Mouse (Mus musculus): ENCODE results near the gene Plcb4. TPM values are rescaled to one million over a fixed set of nuclear protein-coding genes. Genes with fewer than 3 reads are reported as not detected.

The Plcb4 gene
- polyA plus RNA-seq, 1 experiment from 2014 or later = 14.5 TPM

- H3K4me3 ChIP-seq (ENCODE audit: low read depth, low read length) = no peak overlapping the region
- no peaks in the 10 kb centered on the region for H3K27me3 ChIP-seq (ENCODE audit: control insufficient read depth, insufficient read depth, low read length)
- H3K9ac ChIP-seq (ENCODE audit: low read length) = no peak overlapping the region
- H3K4me1 ChIP-seq (ENCODE audit: control insufficient read depth, insufficient read depth, low read length) = no peaks in the 10 kb centered on the region
- H3K4me2 ChIP-seq = no peak overlapping the region
- no peaks in the 10 kb centered on the region for H3K9me3 ChIP-seq (ENCODE audit: control insufficient read depth, low read length)
- no peaks in the 10 kb centered on the region for H3K36me3 ChIP-seq (ENCODE audit: control insufficient read depth, insufficient read depth, low read length)
- 90% methylated on average over 5 of the region's 5 CpGs for WGBS
- H3K27ac ChIP-seq (ENCODE audit: low read depth, low read length) = no peak overlapping the region
- ATAC-seq (ENCODE audit: low FRiP score) = no peak
- DNase-seq (ENCODE audit: low spot score, missing footprints) = peak; percentile 35
Observed at GRCm38 (mm10) chr2:135755792-135756191, 97.0 kb downstream of the Plcb4 start.

GRCm38 (mm10) chr2:135757478-135757877, 98.7 kb downstream of the Plcb4 start:
- no peak overlapping the region for H3K9ac ChIP-seq (ENCODE audit: low read length)
- H3K4me3 ChIP-seq (ENCODE audit: low read depth, low read length) = no peak overlapping the region
- H3K27ac ChIP-seq (ENCODE audit: low read depth, low read length) = no peak overlapping the region
- H3K4me1 ChIP-seq (ENCODE audit: control insufficient read depth, insufficient read depth, low read length) = no peaks in the 10 kb centered on the region
- DNase-seq (ENCODE audit: low spot score, missing footprints) = peak; percentile 44
- H3K36me3 ChIP-seq (ENCODE audit: control insufficient read depth, insufficient read depth, low read length) = no peaks in the 10 kb centered on the region
- no peaks in the 10 kb centered on the region for H3K27me3 ChIP-seq (ENCODE audit: control insufficient read depth, insufficient read depth, low read length)
- 95% methylated on average over 3 of the region's 3 CpGs for WGBS
- H3K4me2 ChIP-seq = no peak overlapping the region
- ATAC-seq (ENCODE audit: low FRiP score) = no peak
- H3K9me3 ChIP-seq (ENCODE audit: control insufficient read depth, low read length) = no peaks in the 10 kb centered on the region

DNA sequence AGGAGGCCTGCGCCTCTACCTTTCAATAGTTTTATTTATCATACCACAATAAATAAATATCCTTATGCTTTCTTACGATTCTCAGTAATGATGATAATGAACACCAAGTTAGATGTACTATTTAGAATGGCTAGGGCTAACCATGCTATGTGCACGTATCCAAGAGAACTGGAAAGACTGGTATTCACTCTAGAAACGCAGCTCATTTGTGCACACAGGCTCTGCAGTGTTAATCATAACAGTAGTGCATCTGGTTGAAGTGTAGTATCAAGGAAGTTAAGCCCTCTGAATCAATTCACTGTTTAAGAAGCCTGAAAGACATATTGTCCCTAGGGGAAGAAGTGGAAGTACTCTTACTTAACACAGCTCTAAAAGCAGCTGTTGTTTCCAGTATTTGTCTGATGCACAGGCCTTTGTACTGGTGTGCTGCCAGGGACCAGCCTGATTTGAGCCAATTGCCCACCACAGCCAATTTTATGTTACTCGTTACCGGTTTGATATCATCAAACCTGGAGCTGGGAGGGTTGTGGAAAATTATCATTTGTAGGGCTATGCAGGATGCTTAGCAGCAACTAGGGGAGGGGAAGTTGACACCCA, 100.8 kb downstream of the Plcb4 start:
- H3K4me1 ChIP-seq (ENCODE audit: control insufficient read depth, insufficient read depth, low read length) = peaks cover 5% of the 10 kb centered on the region; the same call in 1 of the 2 replicates
- no peak overlapping the region for H3K27ac ChIP-seq (ENCODE audit: low read depth, low read length)
- 87% methylated on average over 6 of the region's 6 CpGs for whole genome bisulfite sequencing
- no peaks in the 10 kb centered on the region for H3K36me3 ChIP-seq (ENCODE audit: control insufficient read depth, insufficient read depth, low read length)
- no peaks in the 10 kb centered on the region for H3K27me3 ChIP-seq (ENCODE audit: control insufficient read depth, insufficient read depth, low read length)
- H3K9ac ChIP-seq (ENCODE audit: low read length) = no peak overlapping the region
- ATAC-seq (ENCODE audit: low FRiP score) = no peak
- no peak overlapping the region for H3K4me3 ChIP-seq (ENCODE audit: low read depth, low read length)
- H3K9me3 ChIP-seq (ENCODE audit: control insufficient read depth, low read length) = no peaks in the 10 kb centered on the region
- DNase-seq (ENCODE audit: low spot score, missing footprints) = peak; percentile 76
- H3K4me2 ChIP-seq = no peak overlapping the region

- H3K27ac ChIP-seq (ENCODE audit: low read depth, low read length) = no peak overlapping the region
- no peak overlapping the region for H3K9ac ChIP-seq (ENCODE audit: low read length)
- DNase-seq (ENCODE audit: low spot score, missing footprints) = no peak
- no peaks in the 10 kb centered on the region for H3K36me3 ChIP-seq (ENCODE audit: control insufficient read depth, insufficient read depth, low read length)
- peaks cover 7% of the 10 kb centered on the region; the same call in 1 of the 2 replicates for H3K4me1 ChIP-seq (ENCODE audit: control insufficient read depth, insufficient read depth, low read length)
- ATAC-seq (ENCODE audit: low FRiP score) = no peak
- no peak overlapping the region for H3K4me2 ChIP-seq
- no peak overlapping the region for H3K4me3 ChIP-seq (ENCODE audit: low read depth, low read length)
- H3K27me3 ChIP-seq (ENCODE audit: control insufficient read depth, insufficient read depth, low read length) = no peaks in the 10 kb centered on the region
- H3K9me3 ChIP-seq (ENCODE audit: control insufficient read depth, low read length) = no peaks in the 10 kb centered on the region
- WGBS = 87% methylated on average over 8 of the region's 8 CpGs
Observed at GRCm38 (mm10) chr2:135761226-135761802, 102.5 kb downstream of the Plcb4 start.

GRCm38 (mm10) chr2:135764706-135765105, 105.9 kb downstream of the Plcb4 start:
- DNase-seq (ENCODE audit: low spot score, missing footprints) (peak; percentile 90), ATAC-seq (ENCODE audit: low FRiP score) (peak; percentile 78)
- no peak overlapping the region for H3K27ac ChIP-seq (ENCODE audit: low read depth, low read length)

GRCm38 (mm10) chr2:135766471-135767063, 107.8 kb downstream of the Plcb4 start:
- 0 out of 2 replicates have a peak, but pooled peaks have one; percentile 20 for ATAC-seq (ENCODE audit: low FRiP score)
- WGBS = 91% methylated on average over 6 of the region's 6 CpGs

More at GRCm38 (mm10) chr2:135764706-135765105, 105.9 kb downstream of the Plcb4 start:
- no peaks in the 10 kb centered on the region for H3K36me3 ChIP-seq (ENCODE audit: control insufficient read depth, insufficient read depth, low read length)
- no peak overlapping the region for H3K4me3 ChIP-seq (ENCODE audit: low read depth, low read length)
- H3K4me2 ChIP-seq = no peak overlapping the region
- peaks cover 7% of the 10 kb centered on the region; the same call in 1 of the 2 replicates for H3K4me1 ChIP-seq (ENCODE audit: control insufficient read depth, insufficient read depth, low read length)
- WGBS = 32% methylated on average over 8 of the region's 8 CpGs
- no peaks in the 10 kb centered on the region for H3K27me3 ChIP-seq (ENCODE audit: control insufficient read depth, insufficient read depth, low read length)
- no peak overlapping the region for H3K9ac ChIP-seq (ENCODE audit: low read length)
- H3K9me3 ChIP-seq (ENCODE audit: control insufficient read depth, low read length) = no peaks in the 10 kb centered on the region

DNA sequence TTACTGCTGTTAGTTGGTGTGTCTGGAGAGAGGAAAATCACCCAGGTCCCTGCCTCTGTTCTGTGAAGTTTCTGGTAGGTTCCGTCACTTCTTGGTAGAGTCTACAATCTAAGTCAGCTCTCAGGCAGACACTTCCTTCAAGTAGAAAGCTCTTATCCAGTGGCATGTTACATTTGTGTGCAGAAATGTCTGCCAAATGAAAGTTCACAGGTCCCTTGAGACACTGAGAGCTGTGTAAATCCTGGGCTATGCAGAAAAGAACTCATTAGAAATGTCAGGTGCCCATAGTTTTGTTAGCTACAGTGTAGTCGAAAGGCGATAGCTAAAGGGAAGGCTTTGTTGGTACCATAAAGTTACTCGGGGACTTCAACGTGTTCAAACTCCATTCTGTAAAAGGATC, 108.7 kb downstream of the Plcb4 start:
- H3K36me3 ChIP-seq (ENCODE audit: control insufficient read depth, insufficient read depth, low read length) = no peaks in the 10 kb centered on the region
- H3K27me3 ChIP-seq (ENCODE audit: control insufficient read depth, insufficient read depth, low read length) = no peaks in the 10 kb centered on the region
- H3K4me2 ChIP-seq = no peak overlapping the region
- WGBS = 69% methylated on average over 5 of the region's 5 CpGs
- ATAC-seq (ENCODE audit: low FRiP score) = no peak
- no peak overlapping the region for H3K9ac ChIP-seq (ENCODE audit: low read length)
- no peak overlapping the region for H3K27ac ChIP-seq (ENCODE audit: low read depth, low read length)
- peaks cover 7% of the 10 kb centered on the region; the same call in 1 of the 2 replicates for H3K4me1 ChIP-seq (ENCODE audit: control insufficient read depth, insufficient read depth, low read length)
- no peaks in the 10 kb centered on the region for H3K9me3 ChIP-seq (ENCODE audit: control insufficient read depth, low read length)
- H3K4me3 ChIP-seq (ENCODE audit: low read depth, low read length) = no peak overlapping the region
- DNase-seq (ENCODE audit: low spot score, missing footprints) = peak; percentile 82

More at GRCm38 (mm10) chr2:135766471-135767063, 107.8 kb downstream of the Plcb4 start:
- Histone ChIP-seq H3K36me3 (ENCODE audit: control insufficient read depth, insufficient read depth, low read length) (no peaks in the 10 kb centered on the region), H3K9ac (ENCODE audit: low read length) (no peak overlapping the region), H3K4me2 (no peak overlapping the region), H3K4me1 (ENCODE audit: control insufficient read depth, insufficient read depth, low read length) (peaks cover 7% of the 10 kb centered on the region; the same call in 1 of the 2 replicates), H3K4me3 (ENCODE audit: low read depth, low read length) (no peak overlapping the region), H3K27me3 (ENCODE audit: control insufficient read depth, insufficient read depth, low read length) (no peaks in the 10 kb centered on the region), H3K27ac (ENCODE audit: low read depth, low read length) (no peak overlapping the region), H3K9me3 (ENCODE audit: control insufficient read depth, low read length) (no peaks in the 10 kb centered on the region)
- DNase-seq (ENCODE audit: low spot score, missing footprints) = peak; percentile 73

DNA sequence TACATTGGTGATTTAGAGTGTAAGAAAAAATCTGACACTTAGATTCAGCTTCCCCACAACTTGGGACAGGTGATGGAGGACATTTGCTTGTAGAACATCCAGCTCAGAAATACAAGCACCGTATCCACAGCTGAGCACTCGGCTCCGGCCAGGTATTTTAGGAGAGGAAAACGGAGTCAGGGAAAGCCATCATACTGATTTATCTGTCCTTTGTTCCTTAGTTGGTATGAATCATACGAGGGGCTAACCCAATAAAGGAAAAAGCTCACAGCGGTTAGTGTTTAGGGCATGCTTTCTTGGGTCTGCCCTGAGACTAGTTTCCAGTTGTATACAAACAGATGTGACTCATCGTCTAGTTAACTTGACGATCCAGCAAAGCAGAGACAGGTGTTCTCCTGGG, 110.9 kb downstream of the Plcb4 start:
- no peak overlapping the region for H3K4me2 ChIP-seq
- no peak for ATAC-seq (ENCODE audit: low FRiP score)
- WGBS = 97% methylated on average over 8 of the region's 8 CpGs
- H3K4me3 ChIP-seq (ENCODE audit: low read depth, low read length) = no peak overlapping the region
- DNase-seq (ENCODE audit: low spot score, missing footprints) = peak; percentile 67
- H3K27ac ChIP-seq (ENCODE audit: low read depth, low read length) = no peak overlapping the region
- no peaks in the 10 kb centered on the region for H3K27me3 ChIP-seq (ENCODE audit: control insufficient read depth, insufficient read depth, low read length)
- no peak overlapping the region for H3K9ac ChIP-seq (ENCODE audit: low read length)
- H3K4me1 ChIP-seq (ENCODE audit: control insufficient read depth, insufficient read depth, low read length) = peaks cover 2% of the 10 kb centered on the region; the same call in 1 of the 2 replicates
- H3K36me3 ChIP-seq (ENCODE audit: control insufficient read depth, insufficient read depth, low read length) = no peaks in the 10 kb centered on the region
- H3K9me3 ChIP-seq (ENCODE audit: control insufficient read depth, low read length) = no peaks in the 10 kb centered on the region

DNA sequence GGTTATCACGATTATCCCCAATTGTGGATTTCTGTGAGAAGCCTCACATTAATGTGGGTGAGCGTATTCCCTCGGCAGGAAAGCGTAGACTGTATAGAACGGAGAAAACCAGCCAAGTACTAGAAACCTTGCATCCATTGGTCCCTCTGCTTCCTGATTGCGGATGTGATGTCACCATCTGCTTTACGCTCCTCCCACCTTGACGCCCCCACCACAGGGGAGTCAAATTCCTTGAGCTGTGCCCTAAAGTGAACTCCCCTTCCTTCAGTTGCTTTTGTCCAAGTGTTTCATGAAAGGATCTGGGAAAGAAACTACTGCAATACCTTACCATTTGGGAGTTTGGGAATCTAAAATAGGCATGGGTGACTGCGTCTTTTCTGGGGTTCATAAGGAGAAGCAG, 111.4 kb downstream of the Plcb4 start:
- ATAC-seq (ENCODE audit: low FRiP score) (no peak), DNase-seq (ENCODE audit: low spot score, missing footprints) (no peak)
- no peaks in the 10 kb centered on the region for H3K9me3 ChIP-seq (ENCODE audit: control insufficient read depth, low read length)
- no peaks in the 10 kb centered on the region for H3K27me3 ChIP-seq (ENCODE audit: control insufficient read depth, insufficient read depth, low read length)
- H3K4me1 ChIP-seq (ENCODE audit: control insufficient read depth, insufficient read depth, low read length) = no peaks in the 10 kb centered on the region; the same call in 1 of the 2 replicates
- H3K27ac ChIP-seq (ENCODE audit: low read depth, low read length) = no peak overlapping the region
- WGBS = 95% methylated on average over 9 of the region's 9 CpGs
- no peaks in the 10 kb centered on the region for H3K36me3 ChIP-seq (ENCODE audit: control insufficient read depth, insufficient read depth, low read length)
- no peak overlapping the region for H3K4me2 ChIP-seq
- H3K4me3 ChIP-seq (ENCODE audit: low read depth, low read length) = no peak overlapping the region
- no peak overlapping the region for H3K9ac ChIP-seq (ENCODE audit: low read length)

Measured in midbrain, embryonic 11.5 days (tissue).